Mouse (Mus musculus) lung, postnatal 0 days (tissue): ENCODE measurements around the gene Nog. TPM values are rescaled to one million over a fixed set of nuclear protein-coding genes. Genes with fewer than 3 reads are reported as not detected.

ENCODE experiments used
- ATAC-seq: fragments of 200-750 bp; cut with Nextera tagmentation; 2 replicates; pipeline ENCODE4 v1.8.0; 2017; ENCODE audit warnings: moderate library complexity
- DNase-seq: peaks from one replicate; pipeline ENCODE4 v3.0.0-alpha.2; 2016; ENCODE audit warnings: low spot score
- H3K27ac ChIP-seq: fragments of 300-500 bp; sonication (generic); 2 replicates; pipeline ENCODE4 v1.5.1; 2014; ENCODE audit warnings: antibody characterized with exemption, mild to moderate bottlenecking, low read length, mixed read lengths
- H3K27me3 ChIP-seq: fragments of 300-500 bp; sonication (generic); replicated peaks from 2 replicates; pipeline ENCODE4 v1.6.1; 2014; ENCODE audit warnings: low read length, mixed read lengths; ENCODE audit not compliant: insufficient read depth
- H3K36me3 ChIP-seq: fragments of 300-500 bp; sonication (generic); 2 replicates; pipeline ENCODE4 v1.6.1; 2014; ENCODE audit warnings: low read length, mixed read lengths; ENCODE audit not compliant: insufficient read depth
- H3K4me1 ChIP-seq: fragments of 300-500 bp; sonication (generic); 2 replicates; pipeline ENCODE4 v1.6.1; 2014; ENCODE audit warnings: antibody characterized with exemption, low read depth, low read length, mixed read lengths; ENCODE audit not compliant: insufficient read depth
- H3K4me2 ChIP-seq: fragments of 300-500 bp; sonication (generic); replicated peaks from 2 replicates; pipeline ENCODE4 v1.6.1; 2014; ENCODE audit warnings: low read depth, mild to moderate bottlenecking, low read length, moderate library complexity, mixed read lengths
- H3K4me3 ChIP-seq: fragments of 300-500 bp; sonication (generic); 2 replicates; pipeline ENCODE4 v1.5.1; 2014; ENCODE audit warnings: low read depth, low read length
- H3K9ac ChIP-seq: fragments of 300-500 bp; sonication (generic); replicated peaks from 2 replicates; pipeline ENCODE4 v1.6.1; 2014; ENCODE audit warnings: low read depth, mild to moderate bottlenecking
- H3K9me3 ChIP-seq: fragments of 300-500 bp; sonication (generic); 2 replicates; pipeline ENCODE4 v1.6.1; 2016; ENCODE audit warnings: low read length, mixed read lengths
- CTCF ChIP-seq: IDR thresholded peaks from 2 replicates; pipeline ENCODE4 v1.5.1; 2016; ENCODE audit warnings: antibody characterized with exemption, mild to moderate bottlenecking
- EP300 ChIP-seq: IDR thresholded peaks from 2 replicates; pipeline ENCODE4 v1.6.1; 2016; ENCODE audit warnings: antibody characterized with exemption, mild to moderate bottlenecking, control low read depth
- WGBS: fragments of 180-500 bp; shearing (Covaris S2); extraction: QIAGEN DNeasy Blood & Tissue Kit; methylation state at CpG from one replicate; pipeline ENCODE4 v1.1.7; 2014; 5-methylcytosine and 5-hydroxymethylcytosine counted together
- polyA plus RNA-seq: library from polyadenylated mRNA; unstranded; fragments of >200 nt; fragmentation: Nextera tagmentation; extraction: Ambion mirVana; gene quantifications from 2 replicates; pipeline ENCODE4 v1.2.1, GENCODE M21; 2015

Nog gene
- polyA plus RNA-seq, 1 experiment from 2014 or later: 0.86 TPM

GRCm38 (mm10) chr11:89302816-89303180 lies 666 bp upstream of the Nog start:
- WGBS: 0% methylated on average over 8 of the region's 29 CpGs

GRCm38 (mm10) chr11:89301331-89302055 lies 639 bp downstream of the Nog start:
- no peak for DNase-seq
- Histone ChIP-seq H3K9ac (0 out of 2 replicates have a peak overlapping the region, but pooled peaks have one; percentile 3), H3K4me2 (peak overlapping the region; percentile 98)

More at GRCm38 (mm10) chr11:89302816-89303180, 666 bp upstream of the Nog start:
- Histone ChIP-seq H3K36me3 (no peaks in the 10 kb centered on the region), H3K4me1 (peaks cover 13% of the 10 kb centered on the region; the same call in 1 of the 2 replicates), H3K27me3 (peaks cover 21% of the 10 kb centered on the region), H3K27ac (no peak overlapping the region), H3K4me3 (peak overlapping the region; percentile 56), H3K4me2 (peak overlapping the region; percentile 98), H3K9me3 (no peaks in the 10 kb centered on the region), H3K9ac (no peak overlapping the region)
- DNase-seq (peak; percentile 75), ATAC-seq (peak; percentile 55)
- TF ChIP-seq EP300: no peak
- no peak for TF ChIP-seq CTCF

GRCm38 (mm10) chr11:89299784-89300775 lies 2.1 kb downstream of the Nog start:
- H3K4me3 ChIP-seq: peak overlapping the region; percentile 35; the same call in 1 of the 2 replicates

More at GRCm38 (mm10) chr11:89301331-89302055, 639 bp downstream of the Nog start:
- ATAC-seq: no peak
- Histone ChIP-seq H3K36me3 (no peaks in the 10 kb centered on the region), H3K4me3 (peak overlapping the region; percentile 56), H3K9me3 (no peaks in the 10 kb centered on the region), H3K27me3 (peaks cover 21% of the 10 kb centered on the region), H3K27ac (no peak overlapping the region), H3K4me1 (peaks cover 16% of the 10 kb centered on the region; the same call in 1 of the 2 replicates)
- 2% methylated on average over 46 of the region's 53 CpGs for WGBS
- TF ChIP-seq CTCF (no peak), EP300 (no peak)

GRCm38 (mm10) chr11:89299116-89299783 lies 2.9 kb downstream of the Nog start:
- Histone ChIP-seq H3K4me1 (peaks cover 16% of the 10 kb centered on the region; the same call in 1 of the 2 replicates), H3K27me3 (peaks cover 21% of the 10 kb centered on the region), H3K4me3 (peak overlapping the region; percentile 35), H3K36me3 (no peaks in the 10 kb centered on the region), H3K9me3 (no peaks in the 10 kb centered on the region), H3K9ac (no peak overlapping the region), H3K4me2 (peak overlapping the region; percentile 87), H3K27ac (no peak overlapping the region)
- TF ChIP-seq EP300: no peak
- no peak for TF ChIP-seq CTCF
- DNase-seq (peak; percentile 52), ATAC-seq (no peak)
- under 1% methylated on average over 26 of the region's 36 CpGs for WGBS

More at GRCm38 (mm10) chr11:89299784-89300775, 2.1 kb downstream of the Nog start:
- H3K4me2 ChIP-seq: peak overlapping the region; percentile 87
- ATAC-seq (no peak), DNase-seq (no peak)
- TF ChIP-seq CTCF (no peak), EP300 (no peak)
- peaks cover 21% of the 10 kb centered on the region for H3K27me3 ChIP-seq
- no peak overlapping the region for H3K27ac ChIP-seq
- no peaks in the 10 kb centered on the region for H3K9me3 ChIP-seq
- 4% methylated on average over 25 of the region's 26 CpGs for WGBS
- no peak overlapping the region for H3K9ac ChIP-seq
- no peaks in the 10 kb centered on the region for H3K36me3 ChIP-seq
- H3K4me1 ChIP-seq: peaks cover 16% of the 10 kb centered on the region; the same call in 1 of the 2 replicates

- TF ChIP-seq EP300 (no peak), CTCF (peak; percentile 67)
- H3K27me3 ChIP-seq: peaks cover 21% of the 10 kb centered on the region
- H3K4me2 ChIP-seq: peak overlapping the region; percentile 87
- peak overlapping the region; percentile 35 for H3K4me3 ChIP-seq
- ATAC-seq: peak; percentile 31
- H3K4me1 ChIP-seq: peaks cover 16% of the 10 kb centered on the region; the same call in 1 of the 2 replicates
- H3K9me3 ChIP-seq: no peaks in the 10 kb centered on the region
- H3K9ac ChIP-seq: no peak overlapping the region
- WGBS: 3% methylated on average over 37 of the region's 51 CpGs
- no peak overlapping the region for H3K27ac ChIP-seq
- DNase-seq: peak; percentile 60
- H3K36me3 ChIP-seq: no peaks in the 10 kb centered on the region
These were observed 3.7 kb downstream of the Nog start for GRCm38 (mm10) chr11:89298285-89299010.
